Mouse (Mus musculus): ENCODE data around the gene Flii. TPM values are rescaled to one million over a fixed set of nuclear protein-coding genes. Genes with fewer than 3 reads are reported as not detected.

Flii gene
- polyA plus RNA-seq, 1 experiment, result 350 TPM

DNA sequence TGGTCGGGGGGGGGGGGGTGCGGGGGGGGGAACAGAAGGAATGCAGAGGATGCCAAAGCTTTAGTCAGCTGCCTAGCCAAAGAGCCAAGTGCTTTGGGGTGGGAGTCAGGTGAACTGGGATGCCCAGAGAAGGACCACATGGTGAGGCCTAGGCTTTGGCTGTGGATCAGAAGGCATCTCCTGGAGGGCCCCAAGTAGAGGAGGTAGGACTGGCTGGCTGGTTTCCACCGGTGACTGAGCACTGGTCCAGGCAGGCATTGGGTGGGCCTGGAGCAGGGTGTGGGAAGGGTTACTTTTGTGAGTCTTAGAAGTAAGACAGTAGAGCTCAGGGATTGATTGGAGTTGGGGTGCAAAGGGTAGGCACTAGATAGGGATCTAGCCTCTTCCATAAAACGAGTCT, 25.5 kb downstream of the Flii start:
- Histone ChIP-seq H3K27ac (ENCODE audit: insufficient read depth, low read depth, low read length) (no peak overlapping the region), H3K4me1 (ENCODE audit: control insufficient read depth, insufficient read depth, insufficient read length, low read length) (peaks cover 2% of the 10 kb centered on the region), H3K27me3 (ENCODE audit: control insufficient read depth, insufficient read depth, low read length) (no peaks in the 10 kb centered on the region), H3K4me3 (ENCODE audit: low read depth, low read length) (no peak overlapping the region), H3K36me3 (ENCODE audit: control insufficient read depth, insufficient read depth, low read length) (peaks cover 9% of the 10 kb centered on the region; the same call in 1 of the 2 replicates)
- 63% methylated on average over 3 of the region's 4 CpGs for WGBS
- TF ChIP-seq POLR2A (IDR thresholded peaks at IDR 0.05; ENCODE audit: low read depth, low read length), result no peak
- no peak for TF ChIP-seq CTCF (IDR thresholded peaks at IDR 0.05; ENCODE audit: extremely low read depth, insufficient read length, insufficient replicate concordance, low read depth, low read length)

DNA sequence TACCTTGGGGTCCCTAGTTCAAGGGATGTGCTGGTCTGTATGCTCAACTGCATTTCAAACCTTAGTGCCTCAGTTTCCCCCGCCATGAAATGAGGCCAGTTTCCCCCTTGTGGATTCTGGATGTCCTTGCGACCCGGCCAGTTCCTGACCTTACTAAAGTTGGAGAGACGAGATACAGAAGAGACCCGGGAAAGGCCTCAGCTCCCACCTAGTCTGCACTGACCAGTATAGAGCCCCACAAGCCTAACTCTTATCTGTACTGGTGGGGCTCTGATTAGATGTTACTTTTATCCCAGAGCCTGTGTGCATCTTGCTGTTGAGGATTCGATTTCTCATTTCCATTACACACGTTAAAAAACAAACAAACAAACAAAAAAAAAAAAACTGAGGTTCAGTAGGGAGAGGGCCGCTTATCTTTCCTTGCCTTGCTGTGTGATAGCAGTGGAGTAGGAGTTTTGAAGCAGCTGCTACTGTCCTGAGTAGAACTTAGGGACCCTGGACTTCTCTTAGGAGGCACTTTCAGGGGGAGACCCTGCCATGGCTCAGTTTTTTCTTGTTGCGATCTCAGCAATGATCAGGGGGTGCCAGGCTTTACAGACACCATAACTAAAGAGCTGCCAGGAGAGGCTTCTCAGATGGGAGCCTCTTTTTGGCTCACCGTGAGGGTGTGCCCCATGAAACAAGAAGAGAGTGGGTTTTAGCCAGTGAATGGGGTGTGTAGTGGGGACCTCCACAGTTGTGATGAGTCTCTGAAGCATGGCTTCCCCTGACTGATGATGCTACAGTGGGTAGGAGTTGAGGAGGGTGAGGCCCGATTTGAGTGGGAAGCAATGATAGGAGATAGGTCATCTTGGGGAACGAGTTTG, 26.5 kb downstream of the Flii start:
- no peak overlapping the region for H3K27ac ChIP-seq (ENCODE audit: insufficient read depth, low read depth, low read length)
- H3K4me1 ChIP-seq (ENCODE audit: control insufficient read depth, insufficient read depth, insufficient read length, low read length), result peaks cover 2% of the 10 kb centered on the region
- TF ChIP-seq CTCF (IDR thresholded peaks at IDR 0.05; ENCODE audit: extremely low read depth, insufficient read length, insufficient replicate concordance, low read depth, low read length), result no peak
- no peak for TF ChIP-seq POLR2A (IDR thresholded peaks at IDR 0.05; ENCODE audit: low read depth, low read length)
- peaks cover 2% of the 10 kb centered on the region; the same call in 1 of the 2 replicates for H3K36me3 ChIP-seq (ENCODE audit: control insufficient read depth, insufficient read depth, low read length)
- 23% methylated on average over 12 of the region's 12 CpGs for WGBS
- H3K4me3 ChIP-seq (ENCODE audit: low read depth, low read length), result peak overlapping the region; percentile 89
- H3K27me3 ChIP-seq (ENCODE audit: control insufficient read depth, insufficient read depth, low read length), result no peaks in the 10 kb centered on the region

DNA sequence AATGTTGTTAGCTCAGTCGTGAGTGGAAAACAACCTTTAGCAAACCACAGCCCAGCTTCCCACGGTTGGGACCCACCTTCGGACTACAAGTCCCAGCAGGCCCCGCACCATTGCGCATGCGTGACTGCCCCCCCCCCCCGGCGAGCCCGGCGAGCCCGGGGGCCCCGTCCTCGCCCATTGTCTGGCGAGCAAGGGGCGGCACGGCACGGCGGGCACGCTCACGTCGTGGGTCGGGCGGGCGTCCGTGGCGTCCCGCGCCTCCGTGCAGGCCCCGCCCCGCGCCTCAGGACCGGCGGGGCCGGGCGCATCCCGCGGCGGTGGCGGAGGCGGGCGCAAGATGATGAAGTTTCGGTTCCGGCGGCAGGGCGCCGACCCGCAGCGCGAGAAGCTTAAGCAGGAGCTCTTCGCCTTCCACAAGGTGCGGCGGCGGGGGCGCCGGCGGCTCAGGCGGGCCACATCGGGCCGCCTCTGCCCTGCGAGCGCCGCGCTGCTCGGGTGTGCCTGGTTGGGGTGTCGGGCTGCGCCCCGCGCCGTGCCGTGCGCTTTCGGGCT, 27.5 kb downstream of the Flii start, which contains the start of gene Llgl1:
Gene Llgl1, plus strand, starts transcription at position 200 of the 552 bp plus-strand sequence.
- H3K4me3 ChIP-seq (ENCODE audit: low read depth, low read length), result peak within 1 kb of the TSS; percentile 89

DNA sequence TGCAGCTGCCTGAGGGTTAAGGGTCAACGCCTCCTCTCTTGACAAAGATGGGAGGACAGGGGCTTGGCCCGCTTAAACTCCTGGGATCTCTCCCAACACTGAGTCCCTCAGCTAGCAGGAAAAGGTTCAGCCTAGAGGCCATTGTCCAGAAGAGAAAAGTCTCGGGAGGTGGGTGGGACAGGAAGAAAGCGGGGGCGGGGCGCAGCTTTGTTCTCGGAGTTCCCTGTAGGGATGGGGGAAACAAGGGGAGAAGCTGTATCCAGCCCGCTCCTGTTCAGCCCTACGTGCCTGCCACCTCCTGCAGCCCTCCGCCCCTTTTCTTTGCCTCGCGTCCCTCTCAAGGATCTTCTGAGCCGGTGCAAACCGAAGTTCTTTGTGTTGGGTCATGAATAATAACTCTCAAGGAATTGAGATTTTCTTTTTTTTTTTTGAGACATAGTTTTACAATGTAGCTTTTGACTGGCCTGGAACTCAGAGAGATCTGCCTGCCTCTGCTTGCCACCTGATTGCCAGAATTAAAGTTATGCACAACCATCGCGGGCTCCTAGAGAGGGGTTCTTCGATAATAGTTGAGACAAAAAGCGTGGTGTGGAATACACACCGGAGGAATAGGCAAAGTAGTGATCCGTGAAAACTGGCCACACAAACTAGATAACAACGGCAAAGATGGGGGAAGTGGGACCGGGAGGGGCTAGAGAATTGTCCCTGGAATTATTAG, 28.1 kb downstream of the Flii start:
- peak overlapping the region; percentile 54 for H3K27ac ChIP-seq (ENCODE audit: insufficient read depth, low read depth, low read length)
- no peak for TF ChIP-seq CTCF (IDR thresholded peaks at IDR 0.05; ENCODE audit: extremely low read depth, insufficient read length, insufficient replicate concordance, low read depth, low read length)
- peak; percentile 26; the same call in 1 of the 2 replicates for TF ChIP-seq POLR2A (IDR thresholded peaks at IDR 0.05; ENCODE audit: low read depth, low read length)
- peaks cover 2% of the 10 kb centered on the region for H3K4me1 ChIP-seq (ENCODE audit: control insufficient read depth, insufficient read depth, insufficient read length, low read length)
- 1% methylated on average over 22 of the region's 22 CpGs for WGBS
- H3K4me3 ChIP-seq (ENCODE audit: low read depth, low read length), result peak overlapping the region; percentile 89
- no peaks in the 10 kb centered on the region for H3K27me3 ChIP-seq (ENCODE audit: control insufficient read depth, insufficient read depth, low read length)
- no peaks in the 10 kb centered on the region for H3K36me3 ChIP-seq (ENCODE audit: control insufficient read depth, insufficient read depth, low read length)

More for the DNA sequence above, 27.5 kb downstream of the Flii start, which contains the start of gene Llgl1:
- Histone ChIP-seq H3K27ac (ENCODE audit: insufficient read depth, low read depth, low read length) (peak within 1 kb of the TSS; percentile 54), H3K36me3 (ENCODE audit: control insufficient read depth, insufficient read depth, low read length) (no peaks in the 10 kb centered on the region; the same call in 1 of the 2 replicates), H3K27me3 (ENCODE audit: control insufficient read depth, insufficient read depth, low read length) (no peaks in the 10 kb centered on the region), H3K4me1 (ENCODE audit: control insufficient read depth, insufficient read depth, insufficient read length, low read length) (peaks cover 2% of the 10 kb centered on the region)
- under 1% methylated on average over 71 of the region's 73 CpGs for WGBS
- TF ChIP-seq CTCF (IDR thresholded peaks at IDR 0.05; ENCODE audit: extremely low read depth, insufficient read length, insufficient replicate concordance, low read depth, low read length) (no peak), POLR2A (IDR thresholded peaks at IDR 0.05; ENCODE audit: low read depth, low read length) (no peak)

DNA sequence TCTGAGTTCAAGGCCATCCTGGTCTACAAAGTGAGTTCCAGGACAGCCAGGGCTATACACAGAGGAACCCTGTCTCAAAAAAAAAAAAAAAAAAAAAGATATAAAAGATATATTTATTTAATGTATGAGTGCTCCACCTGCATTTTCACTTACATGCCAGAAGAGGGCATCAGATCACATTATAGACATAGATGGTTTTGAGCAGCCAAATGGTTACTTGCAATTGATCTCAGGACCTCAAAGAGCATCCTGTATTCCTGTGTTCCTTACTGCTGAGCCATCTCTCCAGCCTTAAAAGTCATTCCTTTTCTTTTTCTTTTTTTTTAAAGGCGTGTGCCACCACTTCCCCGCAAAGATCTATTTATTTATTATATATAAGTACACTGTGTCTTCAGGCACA, 29.5 kb downstream of the Flii start:
- no peak overlapping the region for H3K27ac ChIP-seq (ENCODE audit: insufficient read depth, low read depth, low read length)
- peaks cover 2% of the 10 kb centered on the region; the same call in 1 of the 2 replicates for H3K4me1 ChIP-seq (ENCODE audit: control insufficient read depth, insufficient read depth, insufficient read length, low read length)
- no peaks in the 10 kb centered on the region for H3K27me3 ChIP-seq (ENCODE audit: control insufficient read depth, insufficient read depth, low read length)
- no peak overlapping the region for H3K4me3 ChIP-seq (ENCODE audit: low read depth, low read length)
- WGBS, result 47% methylated on average over 2 of the region's 2 CpGs
- no peaks in the 10 kb centered on the region for H3K36me3 ChIP-seq (ENCODE audit: control insufficient read depth, insufficient read depth, low read length)
- TF ChIP-seq CTCF (IDR thresholded peaks at IDR 0.05; ENCODE audit: extremely low read depth, insufficient read length, insufficient replicate concordance, low read depth, low read length) (no peak), POLR2A (IDR thresholded peaks at IDR 0.05; ENCODE audit: low read depth, low read length) (no peak)

DNA sequence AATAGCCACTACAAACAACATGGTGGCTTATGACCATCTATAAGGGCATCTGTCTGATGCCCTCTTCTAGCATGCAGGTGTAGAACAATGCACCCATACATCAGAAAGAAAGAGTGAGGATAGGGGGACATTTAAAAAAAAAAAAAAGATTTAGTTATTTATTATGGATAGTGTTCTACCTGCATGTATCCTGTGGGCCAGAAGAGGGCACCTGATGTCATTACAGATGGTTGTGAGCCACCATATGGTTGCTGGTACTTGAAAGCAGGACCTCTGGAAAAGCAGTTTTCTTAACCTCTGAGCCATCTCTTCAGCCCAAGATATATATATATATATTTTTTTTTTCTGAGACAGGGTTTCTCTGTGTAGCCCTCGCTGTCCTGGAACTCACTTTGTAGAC, 30.9 kb downstream of the Flii start:
- H3K36me3 ChIP-seq (ENCODE audit: control insufficient read depth, insufficient read depth, low read length), result no peaks in the 10 kb centered on the region
- peaks cover 2% of the 10 kb centered on the region; the same call in 1 of the 2 replicates for H3K4me1 ChIP-seq (ENCODE audit: control insufficient read depth, insufficient read depth, insufficient read length, low read length)
- WGBS, result 59% methylated on average over 1 of the region's 1 CpGs
- TF ChIP-seq CTCF (IDR thresholded peaks at IDR 0.05; ENCODE audit: extremely low read depth, insufficient read length, insufficient replicate concordance, low read depth, low read length), result no peak
- no peak for TF ChIP-seq POLR2A (IDR thresholded peaks at IDR 0.05; ENCODE audit: low read depth, low read length)
- no peaks in the 10 kb centered on the region for H3K27me3 ChIP-seq (ENCODE audit: control insufficient read depth, insufficient read depth, low read length)
- H3K27ac ChIP-seq (ENCODE audit: insufficient read depth, low read depth, low read length), result no peak overlapping the region
- H3K4me3 ChIP-seq (ENCODE audit: low read depth, low read length), result no peak overlapping the region

Other genes starting within 250 kb of the Flii start
- gene Alkbh5, start 190.9 kb downstream of the Flii start, polyA plus RNA-seq (2012; rRNA removed), result 12.2 and 20.4 TPM in 2 replicates
- gene Llgl1, start 27.5 kb downstream of the Flii start, polyA plus RNA-seq (2012; rRNA removed), result 18.9 and 32.4 TPM in 2 replicates
- 9.3 and 9.5 TPM in 2 replicates for gene Mief2, start 1.1 kb upstream of the Flii start, polyA plus RNA-seq (2012; rRNA removed)
- gene Top3a, start 50.1 kb upstream of the Flii start, polyA plus RNA-seq (2012; rRNA removed), result 3.0 and 4.7 TPM in 2 replicates
- 3.8 and 5.8 TPM in 2 replicates for gene Smcr8, start 50.3 kb upstream of the Flii start, polyA plus RNA-seq (2012; rRNA removed)
- 9.7 and 15.3 TPM in 2 replicates for gene Shmt1, start 84.5 kb upstream of the Flii start, polyA plus RNA-seq (2012; rRNA removed)
- 17.7 and 34.1 TPM in 2 replicates for gene Dhrs7b, start 103.4 kb upstream of the Flii start, polyA plus RNA-seq (2012; rRNA removed)
- 35.6 and 55.5 TPM in 2 replicates for gene Tmem11, start 152.0 kb upstream of the Flii start, polyA plus RNA-seq (2012; rRNA removed)
- gene Natd1, start 187.5 kb upstream of the Flii start, polyA plus RNA-seq (2012; rRNA removed), result 7.1 and 13.2 TPM in 2 replicates
- gene Map2k3, start 204.8 kb upstream of the Flii start, polyA plus RNA-seq (2012; rRNA removed), result 71.6 and 98.9 TPM in 2 replicates

All from small intestine, adult 2 months (tissue).